Mouse (Mus musculus) myocyte (in vitro differentiated cells): ENCODE results near the gene Add2.

Experiments used
- E2F4 ChIP-seq: IDR thresholded peaks from one replicate; pipeline ENCODE4 v1.6.1; 2011; ENCODE audit warnings: mild to moderate bottlenecking, control low read depth, moderate library complexity; ENCODE audit not compliant: insufficient read depth
- MAX ChIP-seq: IDR thresholded peaks from one replicate; pipeline ENCODE4 v1.6.1; 2011; ENCODE audit warnings: low read depth, mild to moderate bottlenecking, control low read depth
- MYOG ChIP-seq, 3 experiments: IDR thresholded peaks; one replicate each; pipeline ENCODE4 v1.6.1; 2011; ENCODE audit warnings: control low read depth in 2 of 3, low read depth in 2 of 3, mild to moderate bottlenecking in 2 of 3; ENCODE audit not compliant: insufficient read length in 2 of 3, control insufficient read depth in 1 of 3, insufficient read depth in 1 of 3
- POLR2A ChIP-seq: IDR thresholded peaks from one replicate; pipeline ENCODE4 v1.6.1; 2011; ENCODE audit warnings: low read depth, mild to moderate bottlenecking, control low read depth, moderate library complexity; ENCODE audit not compliant: insufficient read length
- TCF3 ChIP-seq: IDR thresholded peaks from one replicate; pipeline ENCODE4 v1.6.1; 2011; ENCODE audit warnings: low read depth, control low read depth; ENCODE audit not compliant: insufficient read length
- USF1 ChIP-seq: IDR thresholded peaks from one replicate; pipeline ENCODE4 v1.6.1; 2011; ENCODE audit warnings: low read depth, mild to moderate bottlenecking, control low read depth, moderate library complexity

GRCm38 (mm10) chr6:86020948-86021347 lies 7.5 kb upstream of the Add2 start:
- TF ChIP-seq POLR2A = no peak
- TF ChIP-seq E2F4 = no peak
- TF ChIP-seq MYOG (IDR thresholded peaks at IDR 0.05; ENCODE audit: control insufficient read depth in 1 of 3, insufficient read depth in 1 of 3, insufficient read length in 2 of 3, low read depth in 2 of 3) = no peak
- no peak for TF ChIP-seq USF1
- TF ChIP-seq TCF3 = no peak
- no peak for TF ChIP-seq MAX
